Mouse (Mus musculus) limb, embryonic 14.5 days (tissue): ENCODE measurements around the gene Jpt2. TPM values are rescaled to one million over a fixed set of nuclear protein-coding genes. Genes with fewer than 3 reads are reported as not detected.

Experiments
- ATAC-seq: fragments of 200-750 bp; cut with Nextera tagmentation; 2 replicates; pipeline ENCODE4 v1.8.0; 2017; ENCODE audit warnings: low read depth, moderate number of reproducible peaks, moderate TSS enrichment; ENCODE audit not compliant: low FRiP score
- DNase-seq: peaks from one replicate; pipeline ENCODE4 v3.0.0-alpha.2; 2015; ENCODE audit warnings: low spot score
- H3K27ac ChIP-seq: fragments of 300-500 bp; sonication (generic); replicated peaks from 2 replicates; pipeline ENCODE4 v1.5.1; 2014; ENCODE audit warnings: low read depth, mild to moderate bottlenecking, low read length, moderate library complexity, mixed read lengths
- H3K27me3 ChIP-seq: fragments of 300-500 bp; sonication (generic); 2 replicates; pipeline ENCODE4 v1.6.1; 2014; ENCODE audit warnings: low read length, mixed read lengths; ENCODE audit not compliant: control insufficient read depth, insufficient read depth
- H3K36me3 ChIP-seq: fragments of 300-500 bp; sonication (generic); 2 replicates; pipeline ENCODE4 v1.6.1; 2014; ENCODE audit warnings: mild to moderate bottlenecking, low read length, moderate library complexity, mixed read lengths; ENCODE audit not compliant: control insufficient read depth, insufficient read depth
- H3K4me1 ChIP-seq: fragments of 300-500 bp; sonication (generic); 2 replicates; pipeline ENCODE4 v1.6.1; 2014; ENCODE audit warnings: antibody characterized with exemption, low read length, mixed read lengths; ENCODE audit not compliant: control insufficient read depth, insufficient read depth
- H3K4me2 ChIP-seq: fragments of 300-500 bp; sonication (generic); replicated peaks from 2 replicates; pipeline ENCODE4 v1.6.1; 2014; ENCODE audit warnings: low read depth, mild to moderate bottlenecking, low read length, moderate library complexity; ENCODE audit not compliant: severe bottlenecking
- H3K4me3 ChIP-seq: fragments of 300-500 bp; sonication (generic); replicated peaks from 2 replicates; pipeline ENCODE4 v1.5.1; 2014; ENCODE audit warnings: low read length
- H3K9ac ChIP-seq: fragments of 300-500 bp; sonication (generic); 2 replicates; pipeline ENCODE4 v1.6.1; 2014; ENCODE audit warnings: mild to moderate bottlenecking, low read depth, low read length, moderate library complexity; ENCODE audit not compliant: severe bottlenecking
- H3K9me3 ChIP-seq: fragments of 300-500 bp; sonication (generic); 2 replicates; pipeline ENCODE4 v1.6.1; 2016; ENCODE audit warnings: low read length; ENCODE audit not compliant: control insufficient read depth
- POLR2A ChIP-seq: fragments of 200-500 bp; IDR thresholded peaks from 2 replicates; pipeline ENCODE4 v1.8.0; 2012; ENCODE audit warnings: inconsistent platforms, mild to moderate bottlenecking, moderate library complexity, borderline replicate concordance; ENCODE audit not compliant: insufficient read depth, insufficient read length; ENCODE audit errors: extremely low read depth
- WGBS: fragments of 180-500 bp; shearing (Covaris S2); extraction: QIAGEN DNeasy Blood & Tissue Kit; methylation state at CpG from one replicate; pipeline ENCODE4 v1.1.7; 2014; 5-methylcytosine and 5-hydroxymethylcytosine counted together
- polyA plus RNA-seq, 2 experiments: library from polyadenylated mRNA; depleted of rRNA in 1 of 2; stranded (reverse) in 1 of 2; unstranded in 1 of 2; fragments of >200 nt; fragmentation: Nextera tagmentation in 1 of 2; extraction: Ambion mirVana in 1 of 2; gene quantifications; 2 replicates each; pipeline versions ENCODE4 v1.2.1 to v1.2.3; 2012 to 2014

The Jpt2 gene
- polyA plus RNA-seq, 2 experiments, result 89.6 to 98.7 TPM

- Histone ChIP-seq H3K9ac (no peak overlapping the region), H3K9me3 (no peaks in the 10 kb centered on the region), H3K4me3 (no peak overlapping the region), H3K36me3 (peaks cover 74% of the 10 kb centered on the region), H3K27me3 (no peaks in the 10 kb centered on the region), H3K4me2 (no peak overlapping the region), H3K4me1 (peaks cover 17% of the 10 kb centered on the region), H3K27ac (no peak overlapping the region)
- ATAC-seq, result no peak
- WGBS, result 93% methylated on average over 5 of the region's 5 CpGs
- no peak for TF ChIP-seq POLR2A
- DNase-seq, result no peak
These were observed 61.3 kb downstream of the Jpt2 start for GRCm38 (mm10) chr17:24899153-24899552.

- WGBS, result 85% methylated on average over 4 of the region's 4 CpGs
- Histone ChIP-seq H3K36me3 (peaks cover 71% of the 10 kb centered on the region), H3K27me3 (no peaks in the 10 kb centered on the region), H3K9me3 (no peaks in the 10 kb centered on the region), H3K4me1 (peaks cover 22% of the 10 kb centered on the region), H3K9ac (no peak overlapping the region), H3K4me3 (0 out of 2 replicates have a peak overlapping the region, but pooled peaks have one; percentile 2), H3K4me2 (no peak overlapping the region), H3K27ac (no peak overlapping the region)
- TF ChIP-seq POLR2A, result no peak
- DNase-seq (no peak), ATAC-seq (no peak)
These were observed 62.2 kb downstream of the Jpt2 start for GRCm38 (mm10) chr17:24898041-24898854.

GRCm38 (mm10) chr17:24897600-24897999 lies 62.9 kb downstream of the Jpt2 start:
- H3K9me3 ChIP-seq, result no peaks in the 10 kb centered on the region
- H3K4me2 ChIP-seq, result 0 out of 2 replicates have a peak overlapping the region, but pooled peaks have one; percentile 98
- 0 out of 2 replicates have a peak overlapping the region, but pooled peaks have one; percentile 2 for H3K4me3 ChIP-seq
- no peaks in the 10 kb centered on the region for H3K27me3 ChIP-seq
- WGBS, result 78% methylated on average over 4 of the region's 4 CpGs
- no peak overlapping the region for H3K27ac ChIP-seq
- no peak overlapping the region for H3K9ac ChIP-seq
- H3K4me1 ChIP-seq, result peaks cover 22% of the 10 kb centered on the region
- ATAC-seq (no peak), DNase-seq (no peak)
- peaks cover 71% of the 10 kb centered on the region for H3K36me3 ChIP-seq
- TF ChIP-seq POLR2A, result no peak

GRCm38 (mm10) chr17:24896993-24897269 lies 63.6 kb downstream of the Jpt2 start:
- peak overlapping the region; percentile 68 for H3K9ac ChIP-seq
- no peaks in the 10 kb centered on the region for H3K9me3 ChIP-seq
- DNase-seq (no peak), ATAC-seq (no peak)
- 47% methylated on average over 11 of the region's 11 CpGs for WGBS
- H3K27me3 ChIP-seq, result no peaks in the 10 kb centered on the region
- H3K4me2 ChIP-seq, result peak overlapping the region; percentile 98
- no peak overlapping the region for H3K27ac ChIP-seq
- H3K4me3 ChIP-seq, result peak overlapping the region; percentile 70
- H3K4me1 ChIP-seq, result peaks cover 22% of the 10 kb centered on the region
- H3K36me3 ChIP-seq, result peaks cover 72% of the 10 kb centered on the region
- no peak for TF ChIP-seq POLR2A

GRCm38 (mm10) chr17:24896241-24896992 lies 64.1 kb downstream of the Jpt2 start, which contains the start of gene Nme3:
Gene Nme3, plus strand, starts transcription at chr17:24896500.
- H3K4me2 ChIP-seq, result peak within 1 kb of the TSS; percentile 98
- no peaks in the 10 kb centered on the region for H3K9me3 ChIP-seq
- peaks cover 22% of the 10 kb centered on the region for H3K4me1 ChIP-seq
- peak within 1 kb of the TSS; percentile 86 for H3K9ac ChIP-seq
- TF ChIP-seq POLR2A, result no peak
- H3K36me3 ChIP-seq, result peaks cover 72% of the 10 kb centered on the region
- peak; percentile 46 for ATAC-seq
- H3K27me3 ChIP-seq, result no peaks in the 10 kb centered on the region
- WGBS, result 5% methylated on average over 46 of the region's 50 CpGs
- H3K4me3 ChIP-seq, result peak within 1 kb of the TSS; percentile 70
- H3K27ac ChIP-seq, result peak within 1 kb of the TSS; percentile 68
- DNase-seq, result peak; percentile 63
